Mouse (Mus musculus) brain, embryonic 18.5 days (tissue): ENCODE measurements at regions not wholly inside any gene's neighbourhood (a gene's known extent, or its start where the extent isn't known, plus 50 kb on each side); places are given as distances from the start of the nearest gene placed in this dataset.
"Not testable (repeated sequence)": the region's sequence is repeated elsewhere in the genome, so short reads cannot be mapped to it uniquely, and the experiment has no call there.

ENCODE experiments used
- DNase-seq: peaks from one replicate; pipeline ENCODE4 v3.0.0-alpha.2; 2012; ENCODE audit warnings: low read depth, low spot score

DNA sequence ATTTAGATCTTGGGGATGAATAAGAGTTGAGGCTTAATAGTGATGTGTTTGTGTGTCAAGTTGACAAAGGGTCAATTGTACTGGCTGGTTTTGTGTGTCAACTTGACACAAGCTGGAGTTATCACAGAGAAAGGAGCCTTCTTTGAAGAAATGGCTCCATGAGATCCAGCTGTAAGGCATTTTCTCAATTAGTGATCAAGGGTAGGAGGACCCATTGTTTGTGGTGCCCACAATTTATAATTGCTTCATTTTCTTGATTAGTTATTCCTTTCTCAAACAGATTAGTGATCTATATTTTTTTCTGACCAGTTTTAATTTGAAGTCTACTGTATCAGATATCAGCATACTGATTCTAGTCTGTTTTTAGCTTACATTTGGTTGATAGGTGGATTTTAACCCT, 313.5 kb upstream of the Nectin3 start:
- not testable (repeated sequence) for DNase-seq

DNA sequence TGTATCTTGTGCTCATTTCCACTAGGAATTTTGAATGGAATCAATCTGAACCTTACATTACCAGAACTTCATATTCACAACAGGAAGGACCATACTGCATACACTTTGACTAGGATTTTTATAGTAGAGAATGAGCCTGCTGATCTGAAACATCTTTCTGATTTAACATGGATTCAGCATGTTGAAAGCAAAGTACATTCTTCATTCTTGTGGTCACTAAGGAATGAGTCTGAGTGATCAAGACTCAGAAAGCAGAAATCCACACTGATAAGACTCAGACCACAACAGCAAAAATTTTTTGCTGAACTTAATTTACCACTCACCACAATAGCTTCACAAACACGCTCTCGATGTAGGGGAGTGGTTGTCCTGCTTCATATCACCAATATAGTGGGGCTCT, 309.2 kb upstream of the Nectin3 start:
- no peak for DNase-seq

DNA sequence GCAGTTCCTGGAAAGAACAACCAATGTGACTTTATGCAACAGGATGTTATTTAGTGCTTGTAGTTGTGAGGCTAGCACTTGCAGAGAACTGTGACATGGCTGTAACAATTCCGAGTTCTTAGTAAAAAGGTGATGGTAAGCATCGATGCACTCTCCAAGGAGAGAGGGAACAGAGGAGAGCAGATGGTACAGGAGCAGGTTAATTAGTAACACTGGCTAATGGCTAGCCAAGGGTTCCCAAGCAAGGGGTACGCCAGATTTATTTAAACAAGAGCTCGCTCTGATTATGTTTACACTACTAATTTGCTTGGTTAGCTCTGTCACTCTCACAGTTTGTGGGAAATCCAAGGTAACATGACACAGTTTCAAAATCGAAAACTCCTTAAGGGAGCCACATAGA, 278.0 kb upstream of the Nectin3 start:
- no peak for DNase-seq

DNA sequence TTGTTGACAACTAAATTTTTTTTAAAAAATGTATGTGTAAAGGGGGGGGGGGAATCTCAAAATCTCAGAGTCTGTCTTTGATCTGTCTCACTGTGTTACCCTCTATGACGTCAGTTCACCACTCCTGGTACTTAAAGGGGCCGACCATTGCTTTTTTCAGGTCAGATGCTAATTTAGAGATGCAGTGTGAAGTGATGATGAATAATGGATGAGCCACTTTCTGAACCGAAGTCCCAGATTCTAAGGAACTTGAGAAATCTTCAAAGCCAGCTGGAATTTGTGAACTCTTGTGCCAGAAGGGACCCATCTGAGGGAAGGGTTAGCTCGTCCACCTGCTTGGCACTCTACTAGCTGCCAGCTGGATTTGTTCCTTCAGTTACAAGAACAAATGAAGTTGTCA, 271.1 kb upstream of the Nectin3 start:
- DNase-seq: peak; percentile 3

DNA sequence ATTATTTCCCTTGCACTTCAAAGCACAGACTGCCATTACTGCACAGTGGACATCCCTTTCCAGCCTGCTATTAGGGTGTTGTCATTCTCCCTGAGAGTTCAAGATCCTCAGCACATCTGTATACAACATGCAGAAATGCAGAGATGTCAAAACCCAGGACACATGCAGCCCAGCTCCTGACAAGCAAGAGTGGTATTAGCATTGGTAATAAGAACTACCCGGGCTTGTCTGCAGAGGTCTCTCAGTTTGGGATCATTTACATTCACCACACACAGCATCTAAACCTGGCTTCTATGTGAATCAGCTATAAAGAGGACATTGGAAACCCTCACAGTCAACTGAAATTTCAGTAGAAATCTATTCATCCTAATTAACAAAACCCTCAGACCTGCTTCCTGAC, 270.1 kb upstream of the Nectin3 start:
- DNase-seq: no peak

DNA sequence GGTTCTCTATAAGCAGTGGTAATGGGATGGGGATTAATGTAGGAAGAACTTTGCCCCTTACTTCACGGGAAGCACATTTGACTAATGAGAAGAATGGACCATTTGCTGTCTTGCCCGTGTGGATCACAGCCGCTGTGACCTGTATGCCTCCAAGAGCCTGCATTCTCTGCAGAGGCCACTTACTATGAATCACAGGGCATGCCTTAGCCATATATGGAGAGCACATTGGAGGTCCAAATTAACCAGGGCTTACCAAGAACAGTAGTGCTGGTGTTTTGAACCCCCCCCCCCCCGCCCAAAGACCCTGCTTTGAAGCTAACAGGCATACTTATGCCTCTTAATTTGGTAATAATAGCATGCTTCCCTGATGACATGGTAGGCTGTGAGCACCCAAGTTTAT, 236.8 kb upstream of the Nectin3 start:
- no peak for DNase-seq

DNA sequence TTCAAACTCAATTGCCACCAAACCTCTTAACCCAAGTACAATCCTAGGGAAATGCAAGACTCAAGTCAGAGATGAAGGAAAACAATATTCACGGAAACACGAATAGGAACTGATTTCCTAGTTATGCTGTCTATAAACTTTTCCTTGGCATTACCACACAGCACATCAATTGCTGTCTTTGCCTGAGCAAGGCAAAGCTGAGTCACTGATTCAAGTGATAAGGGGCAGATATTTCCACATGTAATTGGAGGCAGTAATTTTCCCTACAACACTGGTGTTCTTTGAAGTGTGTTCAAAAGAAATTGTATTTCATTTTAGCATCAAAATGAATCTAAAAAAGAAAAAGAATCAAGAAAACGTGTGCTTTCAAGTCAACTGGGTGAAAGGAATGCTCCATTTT, 230.1 kb upstream of the Nectin3 start:
- no peak for DNase-seq

DNA sequence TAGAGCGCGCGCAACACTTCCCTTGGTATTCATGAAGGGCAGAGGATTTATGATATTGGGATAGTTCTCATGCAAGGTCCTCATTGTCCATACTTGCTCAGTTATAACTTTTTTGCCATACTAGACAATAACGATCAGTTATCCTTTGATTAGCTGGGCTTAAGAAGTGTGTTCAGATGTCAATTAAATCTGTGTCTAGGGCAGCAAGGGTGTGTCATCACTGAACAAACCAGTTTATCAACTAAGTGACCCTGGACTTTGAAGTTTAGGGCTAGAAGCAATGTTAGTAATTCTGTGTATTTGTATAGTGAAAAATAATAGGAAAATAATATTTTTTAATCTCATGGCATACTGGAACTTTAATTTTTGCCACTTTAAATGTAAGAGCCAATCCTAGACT, 225.3 kb upstream of the Nectin3 start:
- DNase-seq: no peak

DNA sequence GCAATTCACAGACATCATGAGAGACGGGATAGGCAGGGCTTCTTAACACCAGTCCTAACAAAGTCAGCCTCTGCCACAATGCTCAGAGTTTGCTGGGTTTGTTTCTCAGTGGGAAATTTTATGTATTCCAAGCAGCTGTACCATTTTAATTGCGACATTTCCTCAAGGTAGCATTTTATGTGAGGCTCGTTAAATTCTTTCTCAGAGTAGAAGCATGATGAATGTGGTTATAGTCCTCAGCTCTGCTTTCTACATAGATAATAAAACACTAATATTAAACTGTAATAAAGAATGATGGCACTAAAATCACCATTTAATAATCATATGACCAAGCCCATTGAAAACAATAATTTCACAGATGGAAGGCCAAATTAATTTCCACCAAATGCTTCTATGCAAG, 181.5 kb upstream of the Nectin3 start:
- no peak for DNase-seq

DNA sequence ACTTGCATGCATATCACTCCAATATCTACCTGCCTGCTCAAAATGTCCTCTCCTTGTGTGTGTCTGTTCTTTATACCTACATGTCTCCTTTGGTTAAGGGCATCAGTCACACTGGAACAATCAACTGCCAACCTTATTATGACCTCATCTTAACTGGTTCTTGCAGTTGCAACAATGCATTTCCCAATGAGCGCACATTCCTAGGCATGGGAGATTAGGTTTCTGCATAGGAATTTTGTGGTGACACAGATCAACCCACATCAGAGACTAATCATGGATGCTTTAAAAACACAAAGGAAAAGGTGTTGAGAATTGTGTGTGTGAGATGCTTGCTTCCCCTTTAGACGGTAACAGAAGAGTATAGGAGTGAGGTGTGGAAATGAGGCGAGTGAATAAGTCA, 171.3 kb upstream of the Nectin3 start:
- no peak for DNase-seq

DNA sequence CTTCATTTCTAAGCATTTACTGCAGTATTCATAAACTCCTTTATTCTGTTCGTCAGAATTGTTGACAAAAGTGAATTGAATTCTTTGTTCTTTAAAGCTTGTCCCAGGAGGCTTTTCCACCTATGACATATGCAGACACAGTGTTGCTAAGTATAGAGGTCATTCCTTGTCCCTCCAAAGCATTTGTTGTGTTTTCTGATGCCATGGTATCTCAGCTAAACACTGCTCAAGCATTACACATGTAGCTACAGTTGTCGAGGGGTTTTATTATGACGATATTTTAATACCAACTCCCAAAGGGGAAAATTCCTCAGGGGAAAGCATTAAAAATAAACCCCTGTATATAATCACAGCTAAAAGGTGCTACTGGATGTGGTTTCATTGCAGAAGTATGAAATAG, 167.2 kb upstream of the Nectin3 start:
- no peak for DNase-seq

DNA sequence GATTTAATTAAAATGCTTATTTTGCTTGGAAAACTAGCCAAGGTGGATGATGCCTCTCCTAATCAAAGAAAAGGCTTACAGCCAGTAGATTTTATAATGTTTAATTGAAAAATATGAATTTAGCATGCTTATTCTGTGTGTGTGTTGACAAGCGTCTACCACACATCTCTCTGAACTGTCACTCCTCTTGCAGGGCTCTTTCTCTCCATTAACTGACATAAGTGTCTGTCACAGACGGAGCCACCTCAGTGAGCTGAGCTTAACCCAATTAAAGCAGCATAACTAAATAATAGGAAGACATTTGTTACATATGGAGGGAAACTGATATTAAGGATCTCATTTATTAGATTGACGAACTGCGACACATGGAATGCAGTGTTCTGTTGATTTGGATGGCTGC, 164.7 kb upstream of the Nectin3 start:
- no peak for DNase-seq

DNA sequence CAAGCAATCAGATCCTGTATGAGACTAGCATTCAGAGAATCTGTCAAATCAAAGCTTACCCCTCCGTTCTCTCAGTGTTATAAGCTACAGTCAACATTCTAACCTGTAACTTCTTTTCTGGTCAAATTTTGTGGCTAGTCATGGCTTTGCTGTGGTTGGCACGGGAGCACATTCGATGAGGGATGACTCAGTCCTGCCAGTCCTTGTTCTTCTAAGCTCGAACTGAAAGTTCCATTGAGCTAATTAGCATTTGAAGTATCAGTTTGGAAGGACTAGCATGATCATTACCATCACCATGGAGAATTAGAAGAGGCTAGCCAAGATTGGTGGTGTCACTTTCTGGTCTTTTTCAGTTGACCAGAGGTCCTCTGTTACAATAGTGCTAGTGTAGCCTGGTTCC, 156.7 kb upstream of the Nectin3 start:
- DNase-seq: no peak

DNA sequence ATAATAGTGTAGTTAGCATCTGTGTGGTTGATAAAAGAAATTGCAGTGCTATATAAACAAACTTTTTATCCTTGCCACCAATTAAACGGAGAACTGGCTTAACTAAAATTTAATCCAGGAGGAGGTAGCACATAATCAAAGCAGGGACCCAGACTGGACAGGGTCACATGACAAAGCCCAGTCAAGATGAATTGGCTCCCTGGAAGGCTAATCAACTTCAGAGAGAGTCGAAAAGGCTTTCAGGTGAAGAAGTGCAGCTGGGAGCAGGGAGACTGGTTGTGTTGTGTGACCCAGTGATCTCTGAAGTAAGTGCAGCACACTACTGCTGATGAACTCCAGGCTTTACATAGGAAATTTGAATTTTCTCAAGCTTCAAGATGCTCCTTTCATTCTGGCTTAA, 127.5 kb upstream of the Nectin3 start:
- no peak for DNase-seq

DNA sequence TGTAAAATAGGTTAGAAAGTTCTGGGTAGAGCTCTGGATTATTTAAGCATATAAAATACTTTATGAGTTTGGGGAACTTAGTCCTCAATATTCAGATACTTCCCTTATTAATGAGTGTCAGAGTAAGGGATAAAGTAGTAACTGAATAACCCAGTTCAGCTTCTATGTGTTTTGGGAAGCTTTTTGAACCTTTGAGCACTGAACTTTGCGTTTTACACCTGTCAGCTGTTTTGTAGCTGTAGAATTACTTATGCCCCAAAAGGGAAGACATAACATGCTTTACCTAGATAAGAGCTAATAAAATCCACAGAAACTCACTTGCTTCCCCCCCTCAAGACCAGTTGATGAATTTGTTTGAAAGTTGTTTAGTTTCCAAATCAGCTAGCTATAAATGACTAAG, 124.9 kb upstream of the Nectin3 start:
- DNase-seq: no peak

DNA sequence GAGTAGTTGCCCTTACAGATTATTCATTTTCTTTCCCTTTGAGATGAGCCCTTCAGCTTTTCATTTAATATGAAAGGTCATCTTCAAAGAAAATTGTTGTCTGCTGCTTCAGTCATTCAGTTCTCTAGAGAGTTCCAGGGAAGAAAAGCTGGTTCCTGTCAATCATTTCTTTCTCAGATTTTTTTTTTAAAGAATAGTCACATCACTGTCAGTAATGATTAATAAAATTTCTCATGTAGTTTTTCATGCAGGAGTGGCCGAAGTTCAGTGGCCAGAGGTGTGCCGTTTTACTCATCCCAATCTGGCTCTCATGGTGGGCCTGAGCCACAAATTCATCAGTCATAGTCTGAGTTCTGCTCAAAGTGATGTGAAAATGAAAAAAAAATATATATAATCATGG, 121.5 kb upstream of the Nectin3 start:
- no peak for DNase-seq

DNA sequence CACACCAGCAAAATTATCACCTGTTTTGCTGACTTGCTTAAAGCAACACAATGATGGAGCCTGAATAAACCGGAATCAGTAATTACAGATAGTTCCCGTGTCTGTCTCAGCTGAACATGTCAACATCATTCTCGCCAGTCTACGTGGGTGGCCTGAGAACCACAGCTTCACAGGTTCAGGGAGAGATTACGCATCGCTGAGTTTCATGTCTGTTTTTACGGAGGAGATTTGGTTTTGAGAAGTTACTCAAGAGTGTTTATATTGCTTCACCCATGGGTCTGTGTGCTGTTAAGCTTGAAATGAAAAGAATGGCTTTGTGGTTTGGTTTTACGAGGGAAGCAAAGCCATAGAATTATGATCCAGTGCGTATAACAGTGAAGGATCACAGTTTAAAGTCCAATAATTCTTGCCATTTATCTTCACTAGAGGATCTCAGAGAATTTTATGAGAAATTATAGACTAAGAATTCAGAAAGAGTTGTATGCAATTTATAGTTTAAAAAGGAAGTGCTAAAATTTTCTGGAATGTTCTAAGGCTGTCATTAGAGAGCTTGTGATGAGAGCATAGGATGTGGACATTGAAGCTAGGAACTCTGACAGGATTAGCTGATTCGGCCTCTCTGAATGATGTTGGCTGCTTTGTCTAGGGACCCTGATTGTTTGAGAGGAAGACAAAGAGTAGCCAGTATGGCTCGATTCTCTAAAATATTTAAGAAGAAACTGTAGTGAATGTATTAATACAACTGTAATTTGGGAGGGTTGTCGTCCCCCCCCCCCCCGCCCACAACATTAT, 119.4 kb upstream of the Nectin3 start:
- DNase-seq: no peak

DNA sequence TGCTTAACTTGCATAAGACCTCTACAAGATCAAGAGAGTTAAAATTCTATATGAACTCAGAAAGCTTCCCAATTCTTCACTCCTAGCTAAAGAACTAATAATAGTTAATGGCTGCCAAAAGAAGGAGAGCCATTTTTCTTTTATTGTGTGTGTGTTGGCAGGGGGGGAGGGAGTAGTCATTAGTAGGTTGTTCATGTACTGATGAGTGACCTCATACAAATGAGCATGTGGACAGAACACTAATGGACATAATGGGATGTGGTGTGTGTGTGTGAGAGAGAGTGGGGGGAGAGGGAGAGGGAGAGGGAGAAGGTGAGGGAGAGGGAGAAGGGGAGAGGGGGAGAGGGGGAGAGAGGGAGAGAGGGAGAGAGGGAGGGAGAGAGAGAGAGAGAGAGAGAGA, 118.3 kb upstream of the Nectin3 start:
- no peak for DNase-seq

DNA sequence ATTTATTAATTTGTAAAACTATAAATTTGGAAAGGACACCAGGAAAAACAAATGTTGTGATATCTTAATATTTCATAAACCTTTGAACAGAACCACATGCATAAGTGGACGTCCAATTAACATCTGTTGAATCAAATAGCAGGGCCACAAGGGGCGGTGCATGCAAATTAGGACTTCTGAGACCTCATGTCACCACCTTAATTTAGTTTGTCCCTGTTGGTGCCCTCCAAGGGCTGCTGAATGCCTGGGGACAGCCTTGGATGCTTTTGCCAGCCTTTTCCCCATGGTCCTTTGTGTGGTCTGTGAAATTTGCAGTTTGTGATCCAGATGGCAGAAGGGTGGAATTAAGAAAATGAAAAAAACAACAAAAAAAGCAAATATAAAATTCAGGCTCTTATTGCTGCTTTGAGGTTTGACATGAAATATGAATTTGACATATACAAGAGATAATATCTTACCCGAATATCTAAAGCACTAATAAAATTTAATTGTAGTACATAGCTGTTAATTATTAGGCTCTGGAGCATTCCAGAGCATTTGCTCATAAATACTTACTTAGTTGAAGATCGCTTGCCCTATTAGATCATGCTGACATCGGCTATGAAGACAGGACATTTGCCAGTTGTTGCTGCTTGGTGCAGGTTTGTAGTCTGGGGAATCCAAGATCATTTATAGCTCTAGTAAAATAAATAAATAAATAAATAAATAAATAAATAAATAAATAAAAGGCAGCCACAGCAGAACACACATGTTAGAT, 114.9 kb upstream of the Nectin3 start:
- no peak for DNase-seq

DNA sequence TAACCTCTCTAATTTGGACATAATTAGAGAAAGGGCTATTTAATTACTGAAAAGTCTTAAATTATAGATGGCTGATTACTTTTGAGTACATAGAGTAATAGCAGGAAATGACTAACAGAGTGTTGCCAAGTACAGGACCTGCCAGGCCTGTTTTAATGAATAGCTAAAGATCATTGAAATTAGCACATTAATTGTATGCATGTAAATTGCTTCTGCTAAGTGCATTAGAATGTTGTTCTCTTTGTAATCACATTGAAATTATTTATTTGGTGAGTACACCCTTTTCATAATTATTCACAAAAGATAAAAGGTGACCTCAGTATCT, 107.5 kb upstream of the Nectin3 start:
- no peak for DNase-seq

DNA sequence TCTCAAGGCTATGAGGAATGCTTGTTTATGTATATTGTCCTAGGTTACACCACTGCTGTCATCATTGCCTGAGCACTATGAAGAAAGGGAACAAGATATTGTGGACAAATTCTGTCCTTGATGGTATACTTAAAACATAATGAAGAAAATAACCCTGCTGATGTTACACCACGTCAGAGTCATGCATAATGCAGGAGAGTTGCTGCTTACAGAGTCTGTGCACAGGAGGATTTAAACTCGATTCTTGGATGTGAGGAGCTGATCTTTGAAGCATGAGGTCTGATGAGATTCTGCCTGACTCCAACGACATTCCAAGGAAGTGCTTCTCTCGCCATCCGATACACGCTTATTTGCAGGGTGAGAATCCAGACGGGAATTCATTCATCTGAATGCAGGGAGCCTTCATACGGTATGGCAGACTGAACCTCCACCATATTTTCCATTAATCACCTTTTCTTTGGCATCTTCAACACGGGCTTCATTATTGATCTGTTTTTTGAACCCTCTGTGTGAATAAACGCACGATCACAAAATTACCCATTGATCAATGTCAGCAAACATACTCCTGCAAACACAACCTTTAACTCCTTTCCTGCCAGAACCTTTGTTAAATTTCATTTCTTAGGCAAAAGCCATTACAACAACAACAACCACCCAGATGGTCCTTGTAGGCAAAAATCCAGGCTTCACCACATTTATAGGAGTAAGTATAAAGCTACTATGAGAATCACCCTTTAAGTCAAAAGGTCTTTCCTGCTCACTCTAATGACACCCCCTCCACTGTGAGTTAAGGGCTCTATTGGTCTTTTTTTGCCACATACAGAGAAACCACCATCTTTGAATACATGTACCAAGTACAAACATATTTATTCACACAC, 106.9 kb upstream of the Nectin3 start:
- no peak for DNase-seq

DNA sequence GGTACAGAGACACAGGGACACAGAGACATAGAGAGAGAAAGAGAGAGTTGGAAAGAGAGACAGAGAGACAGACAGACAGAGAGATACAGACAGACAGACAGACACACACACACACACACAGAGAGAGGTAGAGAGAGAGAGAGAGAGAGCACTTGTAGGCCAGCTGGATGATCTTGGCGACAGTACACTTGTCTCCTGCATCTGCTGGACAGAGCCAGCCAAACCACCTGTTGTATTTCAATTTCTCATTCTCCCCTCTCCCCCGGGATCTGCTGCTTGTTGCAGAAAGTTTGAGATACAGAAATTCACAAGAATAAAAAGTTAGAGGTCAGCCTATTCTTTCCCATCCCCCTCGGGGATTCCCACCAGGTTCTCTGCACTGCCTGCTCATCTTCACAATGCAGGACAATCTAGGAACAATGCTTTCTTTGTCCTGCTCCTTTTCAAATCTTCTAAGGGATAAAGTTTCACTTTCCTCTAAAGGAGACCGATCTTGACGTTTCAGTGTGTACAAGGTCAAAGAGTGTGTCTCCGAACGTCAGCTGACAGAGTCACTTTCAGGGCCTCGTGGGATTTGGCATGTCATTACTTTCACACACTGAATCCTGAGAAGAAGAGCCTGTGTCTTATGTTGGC, 94.4 kb upstream of the Nectin3 start:
- no peak for DNase-seq
